Mouse (Mus musculus) G1E (cell line): ENCODE data around the gene Ngp. TPM values are rescaled to one million over a fixed set of nuclear protein-coding genes. Genes with fewer than 3 reads are reported as not detected.
"Not testable (repeated sequence)": the region's sequence is repeated elsewhere in the genome, so short reads cannot be mapped to it uniquely, and the experiment has no call there.

Experiments
- ATAC-seq: 2 replicates; pipeline ENCODE4 v1.8.0; 2016; ENCODE audit warnings: mild to moderate bottlenecking; ENCODE audit not compliant: insufficient number of reproducible peaks, poor library complexity, low FRiP score, severe bottlenecking; ENCODE audit errors: extremely low read depth
- DNase-seq: peaks from one replicate; pipeline ENCODE4 v3.0.0; 2012; ENCODE audit warnings: low spot score
- H3K27me3 ChIP-seq: 2 replicates; pipeline ENCODE4 v1.6.1; 2012; ENCODE audit warnings: mild to moderate bottlenecking, low read length, inconsistent platforms; ENCODE audit not compliant: insufficient read depth
- H3K36me3 ChIP-seq: replicated peaks from 2 replicates; pipeline ENCODE3; 2012; ENCODE audit warnings: mild to moderate bottlenecking, inconsistent platforms
- H3K4me1 ChIP-seq: 2 replicates; pipeline ENCODE4 v1.6.1; 2012; ENCODE audit warnings: low read depth, low read length, inconsistent platforms, mixed read lengths; ENCODE audit not compliant: insufficient read depth
- H3K4me3 ChIP-seq: 2 replicates; pipeline ENCODE4 v1.5.1; 2012; ENCODE audit warnings: low read depth, mild to moderate bottlenecking, inconsistent platforms, low read length, moderate library complexity, mixed read lengths
- H3K9me3 ChIP-seq: replicated peaks from 2 replicates; pipeline ENCODE4 v1.6.1; 2012; ENCODE audit warnings: inconsistent platforms
- CTCF ChIP-seq: IDR thresholded peaks from 2 replicates; pipeline ENCODE4 v1.5.1; 2012; ENCODE audit warnings: low read depth, low read length, inconsistent platforms, mixed read lengths
- GATA1 ChIP-seq: IDR thresholded peaks from 2 replicates; pipeline ENCODE4 v1.6.1; 2012; ENCODE audit warnings: borderline replicate concordance, low read length, inconsistent platforms, mixed read lengths
- GATA2 ChIP-seq: IDR thresholded peaks from 2 replicates; pipeline ENCODE4 v1.6.1; 2012; ENCODE audit warnings: low read depth, low read length, inconsistent platforms, borderline replicate concordance
- POLR2AphosphoS5 ChIP-seq: IDR thresholded peaks from 2 replicates; pipeline ENCODE4 v1.6.1; 2012; ENCODE audit warnings: low read depth, low read length, inconsistent platforms; ENCODE audit not compliant: insufficient replicate concordance
- TAL1 ChIP-seq: conservative IDR thresholded peaks from 2 replicates; pipeline ENCODE4 v1.6.1; 2012; ENCODE audit warnings: low read depth, low read length, inconsistent platforms, mixed read lengths
- polyA plus RNA-seq: library from polyadenylated mRNA; stranded (reverse); fragments of >175 nt; gene quantifications from 2 replicates; pipeline ENCODE4 v1.2.3, GENCODE M21; 2012
- total RNA-seq, 2 experiments: library from RNA; stranded (forward) in 1 of 2; stranded (reverse) in 1 of 2; fragments of 200-1000 nt in 1 of 2; fragments of >200 nt in 1 of 2; fragmentation: Nextera tagmentation in 1 of 2; gene quantifications; 2 replicates each; pipeline ENCODE4 v1.2.3; 2014 to 2017

Gene Ngp
- total and polyA plus RNA-seq, 3 experiments, result 0.08 to 0.11 TPM; not detected in 1

- H3K4me1 ChIP-seq, result peaks cover 16% of the 10 kb centered on the region
- TF ChIP-seq TAL1 (no peak), CTCF (no peak)
- H3K4me3 ChIP-seq, result no peak overlapping the region
- no peak for DNase-seq
- no peak for ATAC-seq
- peaks cover 78% of the 10 kb centered on the region for H3K36me3 ChIP-seq
- no peaks in the 10 kb centered on the region for H3K9me3 ChIP-seq
- H3K27me3 ChIP-seq, result no peaks in the 10 kb centered on the region
These were observed 18.9 kb upstream of the Ngp start for GRCm38 (mm10) chr9:110400650-110401049.

GRCm38 (mm10) chr9:110402731-110403130, 16.8 kb upstream of the Ngp start:
- ATAC-seq, result no peak
- Histone ChIP-seq H3K9me3 (no peaks in the 10 kb centered on the region), H3K4me1 (peaks cover 29% of the 10 kb centered on the region), H3K4me3 (no peak overlapping the region), H3K36me3 (peaks cover 64% of the 10 kb centered on the region), H3K27me3 (no peaks in the 10 kb centered on the region)
- TF ChIP-seq GATA1, result no peak
- TF ChIP-seq TAL1, result no peak
- no peak for TF ChIP-seq POLR2AphosphoS5
- no peak for TF ChIP-seq GATA2
- TF ChIP-seq CTCF, result no peak
- DNase-seq, result no peak

GRCm38 (mm10) chr9:110403240-110403639, 16.3 kb upstream of the Ngp start:
- not testable (repeated sequence) for H3K4me3 ChIP-seq, H3K27me3 ChIP-seq, H3K9me3 ChIP-seq, ATAC-seq, DNase-seq
- H3K36me3 ChIP-seq, result peaks cover 59% of the 10 kb centered on the region
- peaks cover 29% of the 10 kb centered on the region for H3K4me1 ChIP-seq

GRCm38 (mm10) chr9:110407311-110408098, 12.0 kb upstream of the Ngp start:
- TF ChIP-seq CTCF (no peak), POLR2AphosphoS5 (no peak), GATA1 (no peak), TAL1 (no peak), GATA2 (no peak)
- DNase-seq (peak; percentile 36), ATAC-seq (no peak)
- Histone ChIP-seq H3K36me3 (peaks cover 24% of the 10 kb centered on the region), H3K4me3 (peak overlapping the region; percentile 100), H3K27me3 (no peaks in the 10 kb centered on the region), H3K4me1 (peaks cover 40% of the 10 kb centered on the region), H3K9me3 (no peaks in the 10 kb centered on the region)

GRCm38 (mm10) chr9:110408099-110408773, 11.3 kb upstream of the Ngp start, which contains the start of gene Ptpn23:
Gene Ptpn23 (minus strand): TSS chr9:110408213.
- Histone ChIP-seq H3K4me3 (peak within 1 kb of the TSS; percentile 100), H3K9me3 (no peaks in the 10 kb centered on the region), H3K36me3 (peaks cover 21% of the 10 kb centered on the region), H3K4me1 (peaks cover 40% of the 10 kb centered on the region), H3K27me3 (no peaks in the 10 kb centered on the region)
- peak; percentile 96 for DNase-seq
- ATAC-seq, result peak; percentile 79
- no peak for TF ChIP-seq GATA1
- TF ChIP-seq TAL1, result no peak
- no peak for TF ChIP-seq CTCF
- no peak for TF ChIP-seq POLR2AphosphoS5
- TF ChIP-seq GATA2, result no peak

- DNase-seq (peak; percentile 70), ATAC-seq (0 out of 2 replicates have a peak, but pooled peaks have one; percentile 12)
- Histone ChIP-seq H3K27me3 (peaks cover 6% of the 10 kb centered on the region; the same call in 1 of the 2 replicates), H3K36me3 (no peaks in the 10 kb centered on the region), H3K9me3 (no peaks in the 10 kb centered on the region), H3K4me3 (no peak overlapping the region), H3K4me1 (peaks cover 29% of the 10 kb centered on the region)
- TF ChIP-seq CTCF (peak; percentile 72), TAL1 (no peak)
These were observed 8.3 kb upstream of the Ngp start for GRCm38 (mm10) chr9:110410908-110411887.
